Mouse (Mus musculus): ENCODE measurements around the gene Unc93b1.
"Not testable (repeated sequence)": the region's sequence is repeated elsewhere in the genome, so short reads cannot be mapped to it uniquely, and the experiment has no call there.

The Unc93b1 gene

GRCm38 (mm10) chr19:3948546-3948945 is 13.6 kb downstream of the Unc93b1 start:
- no peak for DNase-seq

GRCm38 (mm10) chr19:3950331-3950730 is 15.3 kb downstream of the Unc93b1 start:
- DNase-seq, result no peak

- DNase-seq, result no peak
Observed at GRCm38 (mm10) chr19:3951461-3951860, 16.5 kb downstream of the Unc93b1 start.

- DNase-seq, result no peak
Observed at GRCm38 (mm10) chr19:3952099-3952498, 17.1 kb downstream of the Unc93b1 start.

GRCm38 (mm10) chr19:3955033-3955432 is 20.0 kb downstream of the Unc93b1 start:
- DNase-seq, result no peak

- DNase-seq, result peak in 1 of 2 experiments; percentile 20
Observed at GRCm38 (mm10) chr19:3955804-3956203, 20.8 kb downstream of the Unc93b1 start.

GRCm38 (mm10) chr19:3957296-3958036 is 22.5 kb downstream of the Unc93b1 start:
- DNase-seq, result not testable (repeated sequence)

GRCm38 (mm10) chr19:3958470-3958869 is 23.5 kb downstream of the Unc93b1 start, which contains the start of gene Aldh3b3:
Gene Aldh3b3, plus strand, starts transcription at chr19:3958645.
- no peak for DNase-seq

- DNase-seq, result no peak
Observed at GRCm38 (mm10) chr19:3959030-3959429, 24.0 kb downstream of the Unc93b1 start.

- DNase-seq, result no peak
Observed at GRCm38 (mm10) chr19:3960211-3960610, 25.2 kb downstream of the Unc93b1 start.

- not testable (repeated sequence) for DNase-seq
Observed at GRCm38 (mm10) chr19:3961805-3962204, 26.8 kb downstream of the Unc93b1 start.

GRCm38 (mm10) chr19:3962469-3962868 is 27.5 kb downstream of the Unc93b1 start:
- no peak for DNase-seq

- no peak for DNase-seq
Observed at GRCm38 (mm10) chr19:3964030-3964429, 29.0 kb downstream of the Unc93b1 start.

- no peak for DNase-seq
Observed at GRCm38 (mm10) chr19:3966330-3967075, 31.5 kb downstream of the Unc93b1 start.

GRCm38 (mm10) chr19:3967258-3967657 is 32.3 kb downstream of the Unc93b1 start:
- no peak for DNase-seq

GRCm38 (mm10) chr19:3972229-3972628 is 37.2 kb downstream of the Unc93b1 start, which contains the start of gene Aldh3b2:
Gene Aldh3b2, plus strand, starts transcription at chr19:3972328.
- no peak for DNase-seq

- not testable (repeated sequence) for DNase-seq
Observed at GRCm38 (mm10) chr19:3974608-3975007, 39.6 kb downstream of the Unc93b1 start.

- DNase-seq, result no peak
Observed at GRCm38 (mm10) chr19:3975866-3976265, 40.9 kb downstream of the Unc93b1 start.

GRCm38 (mm10) chr19:3980309-3980708 is 45.3 kb downstream of the Unc93b1 start:
- DNase-seq, result peak; percentile 73 to 83

GRCm38 (mm10) chr19:3980917-3981316 is 45.9 kb downstream of the Unc93b1 start:
- DNase-seq, result no peak

GRCm38 (mm10) chr19:3983527-3984200 is 48.7 kb downstream of the Unc93b1 start:
- DNase-seq, result no peak

- DNase-seq, result no peak
Observed at GRCm38 (mm10) chr19:3985261-3985681, 50.3 kb downstream of the Unc93b1 start.

- DNase-seq, result peak in 1 of 2 experiments; percentile 36
Observed at GRCm38 (mm10) chr19:3986334-3986733, 51.3 kb downstream of the Unc93b1 start, which contains the start of gene Acy3. Gene Acy3, plus strand, starts transcription at chr19:3986570.
